In genomic region chr11:49292777-49293176, GRCm38 (mm10) we compare ENCODE assay signal across 24 mouse cellular contexts. TPM values are rescaled to one million over a fixed set of nuclear protein-coding genes. Genes with fewer than 3 reads are reported as not detected.
DNase-seq lines count a peak whose midpoint lies in the region; ATAC-seq and TF ChIP-seq lines count a peak whose summit lies in the region.
"Had no signal": no experiment of that assay in that cellular context is flagged by ENCODE, and none has a peak within 500 bp of the region (broad histone marks: within the 10 kb centered on the region; RNA-seq: fewer than 3 reads in every experiment).

No protein-coding gene starts in this region.

- DNase-seq in forebrain, postnatal 0 days, result no peak
- DNase-seq in midbrain, postnatal 0 days (ENCODE audit: low spot score), result peak; percentile 4
- peak; percentile 33 for DNase-seq in layer of hippocampus, adult 9-10 months (ENCODE audit: low spot score)
- DNase-seq in right cerebral cortex, postnatal 36 days (ENCODE audit: low spot score in 2 of 2), result peak; percentile 35 to 61
- DNase-seq in gastrocnemius, adult 2 months, result no peak
- no peak for DNase-seq in B cell, adult 2 months
- DNase-seq: cerebellum, adult 18-20 months; gastrocnemius, postnatal 36 days; kidney, adult 8-10 months; kidney, postnatal 36 days; lung, postnatal 4 days; thymus, postnatal 25 days had no signal

- no peak overlapping the region for H3K4me2 ChIP-seq in forebrain, postnatal 0 days (ENCODE audit: low read depth)
- H3K4me2 ChIP-seq in forebrain, embryonic 16.5 days (ENCODE audit: low read length), result no peak overlapping the region
- H3K4me2 ChIP-seq in midbrain, postnatal 0 days (ENCODE audit: low read depth, low read length, poor library complexity, severe bottlenecking), result no peak overlapping the region
- H3K4me2 ChIP-seq in midbrain, embryonic 15.5 days, result no peak overlapping the region
- H3K4me2 ChIP-seq: embryonic facial prominence, embryonic 13.5 days; limb, embryonic 13.5 days; midbrain, embryonic 12.5 days had no signal

- no peaks in the 10 kb centered on the region for H3K9me3 ChIP-seq in forebrain, postnatal 0 days (ENCODE audit: low read length)
- no peaks in the 10 kb centered on the region for H3K9me3 ChIP-seq in forebrain, embryonic 16.5 days (ENCODE audit: control insufficient read depth, low read length)
- H3K9me3 ChIP-seq in midbrain, postnatal 0 days (ENCODE audit: low read length), result no peaks in the 10 kb centered on the region
- H3K9me3 ChIP-seq in midbrain, embryonic 15.5 days, result no peaks in the 10 kb centered on the region
- H3K9me3 ChIP-seq: embryonic facial prominence, embryonic 13.5 days; forebrain, embryonic 10.5 days; limb, embryonic 13.5 days; midbrain, embryonic 12.5 days had no signal

- no peaks in the 10 kb centered on the region for H3K4me1 ChIP-seq in forebrain, postnatal 0 days (ENCODE audit: insufficient read depth)
- H3K4me1 ChIP-seq in forebrain, embryonic 16.5 days (replicated peaks; ENCODE audit: control insufficient read depth, insufficient read depth, low read length), result no peaks in the 10 kb centered on the region
- H3K4me1 ChIP-seq in midbrain, postnatal 0 days (ENCODE audit: insufficient read depth, low read length), result no peaks in the 10 kb centered on the region
- H3K4me1 ChIP-seq in midbrain, embryonic 15.5 days, result no peaks in the 10 kb centered on the region
- H3K4me1 ChIP-seq: embryonic facial prominence, embryonic 13.5 days; forebrain, embryonic 10.5 days; limb, embryonic 13.5 days had no signal

- 37% methylated on average over 3 of the region's 3 CpGs for WGBS in forebrain, postnatal 0 days
- WGBS in forebrain, embryonic 16.5 days, result 35% methylated on average over 3 of the region's 3 CpGs
- 48% methylated on average over 3 of the region's 3 CpGs for WGBS in midbrain, postnatal 0 days
- WGBS in midbrain, embryonic 15.5 days, result 60% methylated on average over 3 of the region's 3 CpGs

- H3K36me3 ChIP-seq in forebrain, postnatal 0 days (ENCODE audit: insufficient read depth), result no peaks in the 10 kb centered on the region
- no peaks in the 10 kb centered on the region for H3K36me3 ChIP-seq in forebrain, embryonic 16.5 days (ENCODE audit: control insufficient read depth, insufficient read depth)
- H3K36me3 ChIP-seq in midbrain, postnatal 0 days (ENCODE audit: insufficient read depth, low read length), result no peaks in the 10 kb centered on the region
- no peaks in the 10 kb centered on the region for H3K36me3 ChIP-seq in midbrain, embryonic 15.5 days (replicated peaks)
- H3K36me3 ChIP-seq: embryonic facial prominence, embryonic 13.5 days; forebrain, embryonic 10.5 days; limb, embryonic 13.5 days; midbrain, embryonic 12.5 days had no signal

- no peaks in the 10 kb centered on the region for H3K27me3 ChIP-seq in forebrain, postnatal 0 days (ENCODE audit: insufficient read depth, low read length)
- H3K27me3 ChIP-seq in forebrain, embryonic 16.5 days (replicated peaks; ENCODE audit: control insufficient read depth, insufficient read depth, low read length), result no peaks in the 10 kb centered on the region
- no peaks in the 10 kb centered on the region for H3K27me3 ChIP-seq in midbrain, postnatal 0 days (ENCODE audit: insufficient read depth, low read length)
- no peaks in the 10 kb centered on the region for H3K27me3 ChIP-seq in midbrain, embryonic 15.5 days (replicated peaks)
- H3K27me3 ChIP-seq: embryonic facial prominence, embryonic 13.5 days; limb, embryonic 13.5 days; midbrain, embryonic 12.5 days had no signal

- no peak overlapping the region for H3K4me3 ChIP-seq in forebrain, postnatal 0 days (ENCODE audit: low read depth, low read length)
- H3K4me3 ChIP-seq in forebrain, embryonic 16.5 days (replicated peaks; ENCODE audit: low read length), result no peak overlapping the region
- no peak overlapping the region for H3K4me3 ChIP-seq in midbrain, postnatal 0 days (ENCODE audit: low read depth, low read length)
- no peak overlapping the region for H3K4me3 ChIP-seq in midbrain, embryonic 15.5 days
- no peak overlapping the region for H3K4me3 ChIP-seq in gastrocnemius, adult 2 months
- H3K4me3 ChIP-seq: embryonic facial prominence, embryonic 13.5 days; forebrain, embryonic 10.5 days; limb, embryonic 13.5 days; midbrain, embryonic 12.5 days had no signal

- H3K27ac ChIP-seq in forebrain, postnatal 0 days (ENCODE audit: low read depth, low read length), result no peak overlapping the region
- H3K27ac ChIP-seq in forebrain, embryonic 16.5 days (ENCODE audit: low read length), result no peak overlapping the region
- H3K27ac ChIP-seq in midbrain, postnatal 0 days (ENCODE audit: low read depth, low read length), result no peak overlapping the region
- H3K27ac ChIP-seq in midbrain, embryonic 15.5 days, result no peak overlapping the region
- H3K27ac ChIP-seq in gastrocnemius, adult 2 months, result no peak overlapping the region
- H3K27ac ChIP-seq: embryonic facial prominence, embryonic 13.5 days; forebrain, embryonic 10.5 days; limb, embryonic 13.5 days; midbrain, embryonic 12.5 days; stomach, postnatal 0 days had no signal

- no peak overlapping the region for H3K9ac ChIP-seq in forebrain, postnatal 0 days
- H3K9ac ChIP-seq in forebrain, embryonic 16.5 days (replicated peaks; ENCODE audit: low read depth, low read length), result no peak overlapping the region
- no peak overlapping the region for H3K9ac ChIP-seq in midbrain, postnatal 0 days (replicated peaks; ENCODE audit: low read length, poor library complexity, severe bottlenecking)
- no peak overlapping the region for H3K9ac ChIP-seq in midbrain, embryonic 15.5 days
- H3K9ac ChIP-seq: embryonic facial prominence, embryonic 13.5 days; limb, embryonic 13.5 days; midbrain, embryonic 12.5 days had no signal

- TF ChIP-seq CTCF in forebrain, postnatal 0 days (IDR thresholded peaks at IDR 0.05; ENCODE audit: low read depth), result no peak
- TF ChIP-seq CTCF in midbrain, postnatal 0 days (IDR thresholded peaks at IDR 0.05), result no peak
- no peak for TF ChIP-seq CTCF in gastrocnemius, adult 2 months (IDR thresholded peaks at IDR 0.05)

- peak; percentile 29; the same call in 1 of the 2 replicates for ATAC-seq in forebrain, postnatal 0 days
- no peak for ATAC-seq in forebrain, embryonic 16.5 days
- no peak for ATAC-seq in midbrain, postnatal 0 days (ENCODE audit: low FRiP score)
- ATAC-seq in midbrain, embryonic 15.5 days (replicated peaks), result no peak

- intact Hi-C loops in gastrocnemius, adult 2 months (cut with DNase I), result no loop called here

RNA-seq across cellular contexts. Expression of gene Olfr1392, which starts 7.7 kb away (rescaled TPM):
- total RNA-seq in forebrain, postnatal 0 days (2014; rRNA removed), result 0.31 and 0.95 TPM in 2 replicates
- polyA plus RNA-seq in forebrain, postnatal 0 days (2015; fragmentation: Nextera tagmentation; extraction: Ambion mirVana), result 0.12 TPM in 1 of 2 replicates, not detected in the other
- not detected in 2 replicates for polyA plus RNA-seq in forebrain, embryonic 16.5 days (2015; fragmentation: Nextera tagmentation; extraction: Ambion mirVana)
- 0.52 and 0.60 TPM in 2 replicates for total RNA-seq in midbrain, postnatal 0 days (2014; rRNA removed)
- polyA plus RNA-seq in midbrain, postnatal 0 days (2015; fragmentation: Nextera tagmentation; extraction: Ambion mirVana), result 0.14 TPM in 1 of 2 replicates, not detected in the other
- 0.04 and 0.05 TPM in 2 replicates for polyA plus RNA-seq in midbrain, embryonic 15.5 days (2015; fragmentation: Nextera tagmentation; extraction: Ambion mirVana)
- total RNA-seq in gastrocnemius, adult 2 months (2021), result not detected
- total RNA-seq: common myeloid progenitor, adult 5-6 weeks; gastrocnemius, postnatal 36 days; hematopoietic stem cell, adult 5-6 weeks had no signal
- polyA plus RNA-seq: embryonic facial prominence, embryonic 13.5 days; forebrain, embryonic 10.5 days; heart, embryonic 14.5 days; limb, embryonic 13.5 days; liver, embryonic 16.5 days; spleen, adult 2 months; stomach, postnatal 0 days had no signal

RNA-seq across cellular contexts. Expression of gene Olfr10, which starts 11.8 kb away (rescaled TPM):
- 0.10 TPM in 1 of 2 replicates, not detected in the other for total RNA-seq in forebrain, postnatal 0 days (2014; rRNA removed)
- not detected in 2 replicates for polyA plus RNA-seq in forebrain, postnatal 0 days (2015; fragmentation: Nextera tagmentation; extraction: Ambion mirVana)
- polyA plus RNA-seq in forebrain, embryonic 16.5 days (2015; fragmentation: Nextera tagmentation; extraction: Ambion mirVana), result not detected in 2 replicates
- 0.09 TPM in 1 of 2 replicates, not detected in the other for total RNA-seq in midbrain, postnatal 0 days (2014; rRNA removed)
- polyA plus RNA-seq in midbrain, postnatal 0 days (2015; fragmentation: Nextera tagmentation; extraction: Ambion mirVana), result not detected in 2 replicates
- polyA plus RNA-seq in midbrain, embryonic 15.5 days (2015; fragmentation: Nextera tagmentation; extraction: Ambion mirVana), result not detected in 2 replicates
- total RNA-seq in gastrocnemius, adult 2 months (2021), result not detected
- total RNA-seq: common myeloid progenitor, adult 5-6 weeks; gastrocnemius, postnatal 36 days; hematopoietic stem cell, adult 5-6 weeks had no signal
- polyA plus RNA-seq: embryonic facial prominence, embryonic 13.5 days; forebrain, embryonic 10.5 days; heart, embryonic 14.5 days; limb, embryonic 13.5 days; liver, embryonic 16.5 days; midbrain, embryonic 12.5 days; spleen, adult 2 months; stomach, postnatal 0 days had no signal

RNA-seq across cellular contexts. Expression of gene Olfr1393, which starts 14.7 kb away (rescaled TPM):
- 0.08 and 0.48 TPM in 2 replicates for total RNA-seq in forebrain, postnatal 0 days (2014; rRNA removed)
- 0.10 TPM in 1 of 2 replicates, not detected in the other for polyA plus RNA-seq in forebrain, postnatal 0 days (2015; fragmentation: Nextera tagmentation; extraction: Ambion mirVana)
- not detected in 2 replicates for polyA plus RNA-seq in forebrain, embryonic 16.5 days (2015; fragmentation: Nextera tagmentation; extraction: Ambion mirVana)
- total RNA-seq in midbrain, postnatal 0 days (2014; rRNA removed), result 0.19 and 1.4 TPM in 2 replicates
- 0.21 TPM in 1 of 2 replicates, not detected in the other for polyA plus RNA-seq in midbrain, postnatal 0 days (2015; fragmentation: Nextera tagmentation; extraction: Ambion mirVana)
- polyA plus RNA-seq in midbrain, embryonic 15.5 days (2015; fragmentation: Nextera tagmentation; extraction: Ambion mirVana), result 0.05 TPM in 1 of 2 replicates, not detected in the other
- not detected for total RNA-seq in gastrocnemius, adult 2 months (2021)
- total RNA-seq: common myeloid progenitor, adult 5-6 weeks; gastrocnemius, postnatal 36 days; hematopoietic stem cell, adult 5-6 weeks had no signal
- polyA plus RNA-seq: embryonic facial prominence, embryonic 13.5 days; limb, embryonic 13.5 days; stomach, postnatal 0 days had no signal

RNA-seq across cellular contexts. Expression of gene Olfr1391, which starts 29.8 kb away (rescaled TPM):
- not detected in 2 replicates for total RNA-seq in forebrain, postnatal 0 days (2014; rRNA removed)
- not detected in 2 replicates for polyA plus RNA-seq in forebrain, postnatal 0 days (2015; fragmentation: Nextera tagmentation; extraction: Ambion mirVana)
- not detected in 2 replicates for polyA plus RNA-seq in forebrain, embryonic 16.5 days (2015; fragmentation: Nextera tagmentation; extraction: Ambion mirVana)
- total RNA-seq in midbrain, postnatal 0 days (2014; rRNA removed), result not detected in 2 replicates
- polyA plus RNA-seq in midbrain, postnatal 0 days (2015; fragmentation: Nextera tagmentation; extraction: Ambion mirVana), result not detected in 2 replicates
- polyA plus RNA-seq in midbrain, embryonic 15.5 days (2015; fragmentation: Nextera tagmentation; extraction: Ambion mirVana), result not detected in 2 replicates
- not detected for total RNA-seq in gastrocnemius, adult 2 months (2021)
- total RNA-seq: common myeloid progenitor, adult 5-6 weeks; gastrocnemius, postnatal 36 days; hematopoietic stem cell, adult 5-6 weeks had no signal
- polyA plus RNA-seq: embryonic facial prominence, embryonic 13.5 days; forebrain, embryonic 10.5 days; heart, embryonic 14.5 days; limb, embryonic 13.5 days; liver, embryonic 16.5 days; midbrain, embryonic 12.5 days; spleen, adult 2 months; stomach, postnatal 0 days had no signal

RNA-seq across cellular contexts. Expression of gene Olfr1390, which starts 42.2 kb away (rescaled TPM):
- not detected in 2 replicates for total RNA-seq in forebrain, postnatal 0 days (2014; rRNA removed)
- not detected in 2 replicates for polyA plus RNA-seq in forebrain, postnatal 0 days (2015; fragmentation: Nextera tagmentation; extraction: Ambion mirVana)
- not detected in 2 replicates for polyA plus RNA-seq in forebrain, embryonic 16.5 days (2015; fragmentation: Nextera tagmentation; extraction: Ambion mirVana)
- not detected in 2 replicates for total RNA-seq in midbrain, postnatal 0 days (2014; rRNA removed)
- not detected in 2 replicates for polyA plus RNA-seq in midbrain, postnatal 0 days (2015; fragmentation: Nextera tagmentation; extraction: Ambion mirVana)
- polyA plus RNA-seq in midbrain, embryonic 15.5 days (2015; fragmentation: Nextera tagmentation; extraction: Ambion mirVana), result not detected in 2 replicates
- total RNA-seq in gastrocnemius, adult 2 months (2021), result not detected
- total RNA-seq: common myeloid progenitor, adult 5-6 weeks; gastrocnemius, postnatal 36 days; hematopoietic stem cell, adult 5-6 weeks had no signal
- polyA plus RNA-seq: embryonic facial prominence, embryonic 13.5 days; forebrain, embryonic 10.5 days; heart, embryonic 14.5 days; limb, embryonic 13.5 days; liver, embryonic 16.5 days; midbrain, embryonic 12.5 days; spleen, adult 2 months; stomach, postnatal 0 days had no signal

Comparison
In these comparisons a context has a peak if more than half of its experiments do, and no peak if none do; other contexts are left out.
1. DNase-seq: peak in midbrain, postnatal 0 days (single experiment), layer of hippocampus, adult 9-10 months (single experiment) and right cerebral cortex, postnatal 36 days (2 of 2); none in forebrain, postnatal 0 days (single experiment), gastrocnemius, adult 2 months (single experiment) and B cell, adult 2 months (0 of 2).